Mouse (Mus musculus): ENCODE measurements around the gene Rom1.

GRCm38 (mm10) chr19:8930117-8930516 lies 961 bp upstream of the Rom1 start:
- TF ChIP-seq CTCF (IDR thresholded peaks at IDR 0.05; ENCODE audit: control insufficient read depth, insufficient read depth, insufficient read length) (no peak), MAX (IDR thresholded peaks at IDR 0.05) (no peak), USF1 (IDR thresholded peaks at IDR 0.05; ENCODE audit: low read depth) (no peak), CEBPB (IDR thresholded peaks at IDR 0.05; ENCODE audit: low read depth) (no peak)
